26 mouse cellular contexts compared by ENCODE assay signal in the genomic region with DNA sequence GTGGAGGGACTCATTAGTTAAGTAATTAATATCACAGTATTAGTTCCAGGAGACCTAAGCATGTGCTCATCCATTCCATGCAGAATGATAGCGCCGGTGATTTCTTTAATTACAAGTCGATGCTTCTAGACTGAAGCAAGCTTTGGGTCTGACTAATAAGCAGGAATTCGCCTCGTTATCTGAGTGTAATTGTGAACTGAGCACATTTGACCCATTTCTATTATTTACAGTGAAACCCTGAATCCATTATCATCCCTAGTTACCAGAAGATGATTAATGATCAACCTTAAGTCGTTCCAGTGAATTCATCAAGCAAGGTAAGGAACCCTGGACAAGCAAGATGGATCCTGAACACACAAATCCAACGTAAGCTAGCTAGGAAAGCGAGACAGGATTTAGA.
A peak's percentile ranks its signal among the peaks of the same experiment; 100 is the strongest.
DNase-seq lines count a peak whose midpoint lies in the region; ATAC-seq and TF ChIP-seq lines count a peak whose summit lies in the region.
"Had no signal": no experiment of that assay in that cellular context is flagged by ENCODE, and none has a peak within 500 bp of the region (broad histone marks: within the 10 kb centered on the region; RNA-seq: fewer than 3 reads in every experiment).

No protein-coding gene starts in this region.

- DNase-seq in hindbrain, embryonic 14.5 days (ENCODE audit: low spot score), result no peak
- DNase-seq in liver, adult 2 months (ENCODE audit: extremely low read depth, low read depth, low spot score), result peak; percentile 60
- peak; percentile 70 for DNase-seq in retina, embryonic 14.5 days (ENCODE audit: low spot score)
- no peak for DNase-seq in cerebellum, adult 11 months
- DNase-seq in embryonic facial prominence, embryonic 10.5 days (ENCODE audit: low spot score), result no peak
- DNase-seq: adrenal gland, adult 8-10 months; adrenal gland, postnatal 25 days; B cell, adult 2 months; cerebellum, adult 2 months; cerebellum, adult 9-11 months; cerebellum, postnatal 25 days; gastrocnemius, adult 2 months; gastrocnemius, postnatal 14 days; heart, adult 11 months had no signal

- TF ChIP-seq POLR2A in liver, adult 2 months (IDR thresholded peaks at IDR 0.05; ENCODE audit: extremely low read depth, insufficient read depth, low read length), result no peak

- 63% methylated on average over 8 of the region's 8 CpGs for WGBS in hindbrain, embryonic 14.5 days
- WGBS in hindbrain, embryonic 16.5 days, result 61% methylated on average over 8 of the region's 8 CpGs
- WGBS in liver, adult 2 months, result 36% methylated on average over 8 of the region's 8 CpGs
- 70% methylated on average over 8 of the region's 8 CpGs for WGBS in liver, embryonic 12.5 days (ENCODE audit: insufficient replicate concordance)
- 87% methylated on average over 8 of the region's 8 CpGs for WGBS in embryonic facial prominence, embryonic 10.5 days

- 0 out of 2 replicates have a peak overlapping the region, but pooled peaks have one; percentile 17 for H3K27ac ChIP-seq in hindbrain, embryonic 14.5 days
- no peak overlapping the region for H3K27ac ChIP-seq in hindbrain, embryonic 16.5 days (ENCODE audit: low read depth, low read length)
- H3K27ac ChIP-seq in liver, adult 2 months (replicated peaks; ENCODE audit: insufficient read depth, low read depth, low read length), result no peak overlapping the region
- no peak overlapping the region for H3K27ac ChIP-seq in liver, embryonic 12.5 days
- no peak overlapping the region for H3K27ac ChIP-seq in embryonic facial prominence, embryonic 10.5 days (replicated peaks)
- H3K27ac ChIP-seq: embryonic facial prominence, embryonic 13.5 days; forebrain, embryonic 12.5 days; gastrocnemius, adult 2 months; hindbrain, embryonic 15.5 days; intestine, embryonic 15.5 days had no signal

- no peaks in the 10 kb centered on the region for H3K27me3 ChIP-seq in hindbrain, embryonic 14.5 days (ENCODE audit: control insufficient read depth, insufficient read depth, low read length)
- no peaks in the 10 kb centered on the region for H3K27me3 ChIP-seq in hindbrain, embryonic 16.5 days (replicated peaks; ENCODE audit: control insufficient read depth, insufficient read depth, low read length)
- no peaks in the 10 kb centered on the region for H3K27me3 ChIP-seq in liver, adult 2 months (ENCODE audit: control insufficient read depth, insufficient read depth, low read length)
- no peaks in the 10 kb centered on the region for H3K27me3 ChIP-seq in liver, embryonic 12.5 days (replicated peaks)
- no peaks in the 10 kb centered on the region for H3K27me3 ChIP-seq in embryonic facial prominence, embryonic 10.5 days (replicated peaks; ENCODE audit: low read depth, poor library complexity, severe bottlenecking)
- H3K27me3 ChIP-seq: CH12.LX; embryonic facial prominence, embryonic 13.5 days; forebrain, embryonic 12.5 days; hindbrain, embryonic 15.5 days; intestine, embryonic 15.5 days had no signal

- ATAC-seq in hindbrain, embryonic 14.5 days (ENCODE audit: low FRiP score), result no peak
- no peak for ATAC-seq in hindbrain, embryonic 16.5 days
- ATAC-seq in liver, embryonic 12.5 days, result no peak
- ATAC-seq: activated CD4-positive, CD25-positive, alpha-beta regulatory T cell, adult 4 months; forebrain, embryonic 16.5 days; intestine, embryonic 15.5 days had no signal

- H3K4me2 ChIP-seq in hindbrain, embryonic 14.5 days (replicated peaks), result no peak overlapping the region
- no peak overlapping the region for H3K4me2 ChIP-seq in hindbrain, embryonic 16.5 days (ENCODE audit: low read length)
- H3K4me2 ChIP-seq in liver, embryonic 12.5 days, result no peak overlapping the region
- H3K4me2 ChIP-seq: embryonic facial prominence, embryonic 13.5 days; forebrain, embryonic 12.5 days; heart, embryonic 11.5 days; hindbrain, embryonic 15.5 days; intestine, embryonic 15.5 days had no signal

- no peaks in the 10 kb centered on the region for H3K4me1 ChIP-seq in hindbrain, embryonic 14.5 days (replicated peaks; ENCODE audit: control insufficient read depth, insufficient read depth, low read length)
- H3K4me1 ChIP-seq in hindbrain, embryonic 16.5 days (ENCODE audit: control insufficient read depth, insufficient read depth, low read depth, low read length), result no peaks in the 10 kb centered on the region
- peaks cover 2% of the 10 kb centered on the region; the same call in 1 of the 2 replicates for H3K4me1 ChIP-seq in liver, adult 2 months (ENCODE audit: control insufficient read depth, insufficient read depth, low read length)
- no peaks in the 10 kb centered on the region for H3K4me1 ChIP-seq in liver, embryonic 12.5 days
- no peaks in the 10 kb centered on the region for H3K4me1 ChIP-seq in embryonic facial prominence, embryonic 10.5 days
- H3K4me1 ChIP-seq: embryonic facial prominence, embryonic 13.5 days; forebrain, embryonic 12.5 days; hindbrain, embryonic 15.5 days; intestine, embryonic 15.5 days had no signal

- H3K4me3 ChIP-seq in hindbrain, embryonic 14.5 days (replicated peaks; ENCODE audit: low read length), result no peak overlapping the region
- no peak overlapping the region for H3K4me3 ChIP-seq in hindbrain, embryonic 16.5 days (ENCODE audit: low read length)
- H3K4me3 ChIP-seq in liver, adult 2 months (ENCODE audit: insufficient read depth, low read depth, low read length), result no peak overlapping the region
- no peak overlapping the region for H3K4me3 ChIP-seq in liver, embryonic 12.5 days
- H3K4me3 ChIP-seq in embryonic facial prominence, embryonic 10.5 days, result no peak overlapping the region
- H3K4me3 ChIP-seq: embryonic facial prominence, embryonic 13.5 days; erythroblast, embryonic 14.5 days; forebrain, embryonic 12.5 days; gastrocnemius, adult 2 months; hindbrain, embryonic 15.5 days; intestine, embryonic 15.5 days had no signal

- H3K9me3 ChIP-seq in hindbrain, embryonic 14.5 days (ENCODE audit: control insufficient read depth, low read length), result no peaks in the 10 kb centered on the region
- no peaks in the 10 kb centered on the region for H3K9me3 ChIP-seq in hindbrain, embryonic 16.5 days (ENCODE audit: control insufficient read depth, low read length)
- H3K9me3 ChIP-seq in liver, embryonic 12.5 days (replicated peaks), result no peaks in the 10 kb centered on the region
- no peaks in the 10 kb centered on the region for H3K9me3 ChIP-seq in embryonic facial prominence, embryonic 10.5 days
- H3K9me3 ChIP-seq: embryonic facial prominence, embryonic 13.5 days; forebrain, embryonic 12.5 days; G1E; hindbrain, embryonic 15.5 days; intestine, embryonic 15.5 days had no signal

- no peaks in the 10 kb centered on the region for H3K36me3 ChIP-seq in hindbrain, embryonic 14.5 days (replicated peaks; ENCODE audit: control insufficient read depth, insufficient read depth)
- no peaks in the 10 kb centered on the region for H3K36me3 ChIP-seq in hindbrain, embryonic 16.5 days (ENCODE audit: control insufficient read depth, insufficient read depth, low read length)
- H3K36me3 ChIP-seq in liver, adult 2 months (ENCODE audit: control insufficient read depth, insufficient read depth, low read length), result no peaks in the 10 kb centered on the region; the same call in 1 of the 2 replicates
- no peaks in the 10 kb centered on the region for H3K36me3 ChIP-seq in liver, embryonic 12.5 days
- no peaks in the 10 kb centered on the region for H3K36me3 ChIP-seq in embryonic facial prominence, embryonic 10.5 days (replicated peaks)
- H3K36me3 ChIP-seq: embryonic facial prominence, embryonic 13.5 days; forebrain, embryonic 12.5 days; G1E; hindbrain, embryonic 15.5 days; intestine, embryonic 15.5 days had no signal

- TF ChIP-seq CTCF in liver, adult 2 months (IDR thresholded peaks at IDR 0.05; ENCODE audit: low read depth, low read length), result no peak

- H3K79me2 ChIP-seq in liver, adult 2 months (ENCODE audit: control insufficient read depth, insufficient read depth, low read length), result no peaks in the 10 kb centered on the region

- no peak overlapping the region for H3K9ac ChIP-seq in hindbrain, embryonic 14.5 days
- no peak overlapping the region for H3K9ac ChIP-seq in hindbrain, embryonic 16.5 days (ENCODE audit: low read depth, low read length)
- no peak overlapping the region for H3K9ac ChIP-seq in liver, adult 2 months (ENCODE audit: low read depth, low read length)
- H3K9ac ChIP-seq in liver, embryonic 12.5 days, result no peak overlapping the region
- H3K9ac ChIP-seq: embryonic facial prominence, embryonic 13.5 days; forebrain, embryonic 12.5 days; hindbrain, embryonic 15.5 days; intestine, embryonic 15.5 days had no signal

Comparison
In these comparisons a context has a peak if more than half of its experiments do, and no peak if none do; other contexts are left out.
1. DNase-seq: peak in liver, adult 2 months (single experiment) and retina, embryonic 14.5 days (single experiment); none in hindbrain, embryonic 14.5 days (single experiment), cerebellum, adult 11 months (single experiment) and embryonic facial prominence, embryonic 10.5 days (single experiment).